Mouse (Mus musculus): ENCODE data around the gene Cers6.

DNA sequence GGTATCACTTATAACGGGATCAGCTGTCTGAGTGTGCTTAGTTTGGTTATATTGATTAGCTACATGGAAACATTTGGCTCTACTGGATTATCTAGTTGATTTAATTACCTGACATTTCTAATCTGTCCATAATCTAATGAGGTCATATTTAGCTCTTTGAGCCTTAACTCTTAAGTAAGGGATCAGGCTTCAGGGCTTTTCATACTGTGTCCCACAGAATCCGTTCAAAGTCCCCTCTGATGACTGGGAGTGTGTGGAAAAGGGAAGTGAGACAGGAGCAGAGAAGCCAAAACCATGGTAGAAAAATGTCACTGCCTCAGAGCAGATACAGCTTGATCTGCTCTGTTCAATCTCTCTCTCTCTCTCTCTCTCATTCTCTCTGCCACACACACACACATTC lies 279.0 kb downstream of the Cers6 start:
- no peak for TF ChIP-seq POLR2A (IDR thresholded peaks at IDR 0.05; ENCODE audit: insufficient read depth, low read depth, low read length)
- no peak for TF ChIP-seq CTCF (IDR thresholded peaks at IDR 0.05)
